Mouse (Mus musculus): Measurements from ENCODE around the gene P2ry10b. TPM values are rescaled to one million over a fixed set of nuclear protein-coding genes. Genes with fewer than 3 reads are reported as not detected.

Gene P2ry10b
- 1 to 10 TPM; 2.9 to 4.1 TPM for total RNA-seq (2021)
- long read RNA-seq, experiment 1: 0 reads
- long read RNA-seq, experiment 2, partial matches to known transcripts: 0 of 4 reads
- long read RNA-seq, experiment 2, other reads (novel, unspliced or antisense): 0 of 4 reads

GRCm38 (mm10) chrX:107148681-107149080 lies at the start of gene P2ry10b:
TSS of gene P2ry10b (plus strand) at chrX:107148927.
- intact Hi-C loops (cut with DNase I): no loop called here
- no peak for DNase-seq

DNA sequence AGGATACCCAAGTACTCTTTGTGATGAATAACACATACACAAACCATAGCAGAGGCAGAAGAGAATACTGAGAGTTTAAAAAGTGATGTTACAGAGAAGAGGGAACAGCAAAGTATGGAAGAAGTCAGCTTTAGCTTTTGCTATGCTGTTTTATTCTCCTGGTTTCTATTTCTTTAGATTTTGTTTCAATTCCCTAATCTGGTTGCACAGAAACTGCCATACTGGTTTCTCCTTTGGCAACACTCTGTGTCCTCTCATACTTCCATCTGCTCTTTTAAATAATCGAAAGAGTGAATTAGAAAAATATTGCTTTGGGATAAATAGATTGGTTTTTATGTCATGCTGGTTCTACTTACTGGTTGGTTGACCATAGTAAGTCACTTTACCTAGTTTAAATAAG lies 32.4 kb upstream of the P2ry10b start:
- intact Hi-C loops (cut with DNase I): no loop called here
- DNase-seq: no peak

- no peak for DNase-seq
Observed at GRCm38 (mm10) chrX:107116987-107117386, 31.7 kb upstream of the P2ry10b start.

DNA sequence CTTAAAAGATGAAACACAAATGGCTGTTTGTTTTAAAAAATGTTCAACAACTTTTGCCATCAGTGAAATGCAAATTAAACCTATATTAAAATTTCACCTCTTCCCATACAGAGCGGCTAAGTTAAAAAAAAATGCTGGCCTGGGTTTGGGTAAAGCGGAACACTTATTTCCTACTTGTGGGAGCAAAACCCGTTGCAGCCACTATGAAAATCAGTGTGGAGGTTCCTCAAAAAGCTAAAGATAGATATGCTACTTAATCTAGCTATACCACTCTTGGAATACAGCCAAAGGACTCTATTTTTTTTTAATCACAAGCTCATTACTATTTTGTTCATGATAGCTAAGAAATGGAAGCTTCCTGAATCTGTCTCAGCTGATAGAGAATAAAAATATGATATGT lies 5.5 kb upstream of the P2ry10b start:
- DNase-seq: no peak
- intact Hi-C loops (cut with DNase I): no loop called here

More at GRCm38 (mm10) chrX:107116987-107117386, 31.7 kb upstream of the P2ry10b start:
- intact Hi-C loops (cut with DNase I): no loop called here

GRCm38 (mm10) chrX:107143930-107144329 lies 4.8 kb upstream of the P2ry10b start:
- intact Hi-C loops (cut with DNase I): no loop called here
- DNase-seq: no peak

- DNase-seq: no peak
- intact Hi-C loops (cut with DNase I): no loop called here
Observed at GRCm38 (mm10) chrX:107149391-107149993, 765 bp downstream of the P2ry10b start.

DNA sequence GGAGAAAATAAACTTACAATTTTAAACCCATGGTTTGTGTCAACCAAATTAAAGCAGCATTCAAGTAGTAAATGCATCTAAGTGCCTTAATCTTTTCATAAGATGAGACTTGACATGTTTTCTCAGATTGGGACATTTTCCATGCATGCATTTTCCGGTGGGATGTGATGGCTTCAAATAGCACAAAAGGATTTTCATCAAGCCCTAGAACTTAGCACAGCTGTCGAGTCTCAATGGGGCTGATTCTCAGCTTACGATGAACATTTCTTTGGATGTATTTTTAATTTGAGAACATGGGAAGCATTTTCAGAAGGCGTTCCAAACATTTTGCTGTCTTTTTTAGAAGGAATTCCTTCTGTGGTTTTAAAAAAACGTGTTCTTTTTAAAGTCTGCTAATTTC lies 1.3 kb downstream of the P2ry10b start:
- DNase-seq: no peak
- intact Hi-C loops (cut with DNase I): no loop called here

- intact Hi-C loops (cut with DNase I): no loop called here
- DNase-seq: peak; percentile 2 to 14
Observed at GRCm38 (mm10) chrX:107150752-107151515, 2.2 kb downstream of the P2ry10b start.

- intact Hi-C loops (cut with DNase I): no loop called here
- no peak for DNase-seq
Observed at GRCm38 (mm10) chrX:107156021-107156420, 7.3 kb downstream of the P2ry10b start.

GRCm38 (mm10) chrX:107160496-107160895 lies 11.8 kb downstream of the P2ry10b start:
- intact Hi-C loops (cut with DNase I): loop anchor here (10.0 kb wide), 2 partner anchors 176 to 266 kb away; no protein-coding TSS in a partner anchor
- no peak for DNase-seq

GRCm38 (mm10) chrX:107168281-107168680 lies 19.6 kb downstream of the P2ry10b start:
- peak; percentile 2 to 28 for DNase-seq
- intact Hi-C loops (cut with DNase I): loop anchor here (1.0 to 10.0 kb wide), 4 partner anchors 151 to 374 kb away; no protein-coding TSS in a partner anchor

- intact Hi-C loops (cut with DNase I): loop anchor here (5.0 to 10.0 kb wide), 3 partner anchors 152 to 274 kb away; no protein-coding TSS in a partner anchor
- no peak for DNase-seq
Observed at GRCm38 (mm10) chrX:107169128-107169527, 20.4 kb downstream of the P2ry10b start.

DNA sequence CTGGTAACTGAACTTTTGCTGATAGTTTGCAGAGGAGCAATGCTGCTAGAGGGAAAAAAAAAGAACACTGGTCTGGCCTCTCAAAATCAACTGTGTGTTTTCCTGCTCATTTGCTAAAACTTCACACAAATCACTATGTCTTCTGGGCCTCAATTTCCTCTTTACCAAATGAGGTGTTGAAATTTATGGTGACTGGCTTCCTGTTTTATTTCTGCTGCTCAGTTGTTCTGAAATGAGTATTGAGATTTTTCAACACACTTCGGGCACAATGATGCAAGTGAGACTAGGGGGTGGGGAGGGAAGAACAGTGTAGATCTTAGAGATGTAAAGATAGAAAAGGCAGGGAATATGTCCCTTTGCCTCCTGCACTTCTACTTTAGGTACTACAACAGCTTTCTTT lies 30.0 kb downstream of the P2ry10b start:
- no peak for DNase-seq
- intact Hi-C loops (cut with DNase I): no loop called here

DNA sequence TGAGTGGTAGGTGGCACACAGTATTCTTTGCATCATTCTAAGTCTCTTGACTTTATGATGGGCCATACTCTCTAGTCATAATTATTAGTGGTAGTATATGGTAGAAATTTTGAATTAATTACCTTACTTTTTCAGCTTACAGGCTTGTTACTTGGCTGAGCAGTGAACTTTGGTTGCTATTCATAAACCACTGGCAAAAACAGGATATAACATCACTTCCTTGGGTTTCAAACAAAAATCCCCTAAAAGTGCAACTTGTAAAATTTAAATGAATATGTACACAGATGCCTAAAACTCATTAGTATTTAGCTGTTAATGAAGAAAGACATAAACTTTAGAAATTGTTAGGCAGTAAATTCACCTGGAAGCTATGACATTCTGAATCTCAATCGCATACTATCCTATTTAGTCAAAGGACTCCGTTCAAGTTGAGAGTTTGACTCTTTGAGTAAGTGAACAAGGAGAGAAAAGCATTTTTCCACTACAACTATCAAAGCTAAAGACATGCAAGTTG lies 68.9 kb downstream of the P2ry10b start:
- intact Hi-C loops (cut with DNase I): no loop called here

More for the DNA sequence above, 68.9 kb downstream of the P2ry10b start:
- DNase-seq: no peak

Other genes starting within 250 kb of the P2ry10b start
- gene Lpar4, start 228.3 kb upstream of the P2ry10b start, total RNA-seq (2021): 1 to 10 TPM; 4.4 to 5.2 TPM
- 1 to 10 TPM in 1 of 2 experiments, under 1 TPM in 1; 0.45 to 1.7 TPM for gene P2ry10, start 60.4 kb upstream of the P2ry10b start, total RNA-seq (2021)
- gene Gpr174, start 107.0 kb downstream of the P2ry10b start, total RNA-seq (2021): under 1 TPM in 1 of 2 experiments, not detected in 1; 0.51 TPM